Mouse (Mus musculus) cerebellum, adult 9-10 months (tissue): Measurements from ENCODE around the gene Upp1.
"Not testable (repeated sequence)": the region's sequence is repeated elsewhere in the genome, so short reads cannot be mapped to it uniquely, and the experiment has no call there.

ENCODE experiments used
- DNase-seq: peaks from one replicate; pipeline ENCODE4 v3.0.0; 2022

Upp1 gene

GRCm38 (mm10) chr11:9118050-9118420 is at the start of gene Upp1:
Gene Upp1, plus strand, starts transcription at chr11:9118103.
- DNase-seq: no peak

- no peak for DNase-seq
Observed at GRCm38 (mm10) chr11:9076444-9076843, 41.5 kb upstream of the Upp1 start.

- DNase-seq: no peak
Observed at GRCm38 (mm10) chr11:9113189-9113588, 4.7 kb upstream of the Upp1 start.

- no peak for DNase-seq
Observed at GRCm38 (mm10) chr11:9115367-9116120, 2.4 kb upstream of the Upp1 start.

- no peak for DNase-seq
Observed at GRCm38 (mm10) chr11:9116121-9116520, 1.8 kb upstream of the Upp1 start.

- DNase-seq: no peak
Observed at GRCm38 (mm10) chr11:9116916-9117315, 987 bp upstream of the Upp1 start.

GRCm38 (mm10) chr11:9117358-9118049 is 399 bp upstream of the Upp1 start:
- DNase-seq: peak; percentile 17

GRCm38 (mm10) chr11:9118421-9119121 is 668 bp downstream of the Upp1 start:
- DNase-seq: no peak

- DNase-seq: no peak
Observed at GRCm38 (mm10) chr11:9119231-9120020, 1.5 kb downstream of the Upp1 start.

GRCm38 (mm10) chr11:9122315-9122714 is 4.4 kb downstream of the Upp1 start:
- DNase-seq: no peak

- peak; percentile 66 for DNase-seq
Observed at GRCm38 (mm10) chr11:9126373-9127107, 8.6 kb downstream of the Upp1 start.

- DNase-seq: no peak
Observed at GRCm38 (mm10) chr11:9128110-9128509, 10.2 kb downstream of the Upp1 start.

GRCm38 (mm10) chr11:9129528-9129927 is 11.6 kb downstream of the Upp1 start:
- DNase-seq: no peak

GRCm38 (mm10) chr11:9131688-9132087 is 13.8 kb downstream of the Upp1 start:
- no peak for DNase-seq

- DNase-seq: no peak
Observed at GRCm38 (mm10) chr11:9135589-9136246, 17.8 kb downstream of the Upp1 start.

GRCm38 (mm10) chr11:9136471-9136870 is 18.6 kb downstream of the Upp1 start:
- DNase-seq: peak; percentile 75

- no peak for DNase-seq
Observed at GRCm38 (mm10) chr11:9145113-9145512, 27.2 kb downstream of the Upp1 start.

- no peak for DNase-seq
Observed at GRCm38 (mm10) chr11:9146115-9146514, 28.2 kb downstream of the Upp1 start.

GRCm38 (mm10) chr11:9146683-9147082 is 28.8 kb downstream of the Upp1 start:
- DNase-seq: no peak

- no peak for DNase-seq
Observed at GRCm38 (mm10) chr11:9148206-9148605, 30.3 kb downstream of the Upp1 start.

GRCm38 (mm10) chr11:9150403-9150802 is 32.5 kb downstream of the Upp1 start:
- DNase-seq: not testable (repeated sequence)

- no peak for DNase-seq
Observed at GRCm38 (mm10) chr11:9159953-9160352, 42.0 kb downstream of the Upp1 start.
